Mouse (Mus musculus) kidney, postnatal 0 days (tissue): ENCODE measurements at regions not wholly inside any gene's neighbourhood (a gene's known extent, or its start where the extent isn't known, plus 50 kb on each side); places are given as distances from the start of the nearest gene placed in this dataset.

ENCODE experiments used
- ATAC-seq: fragments of 200-750 bp; cut with Nextera tagmentation; replicated peaks from 2 replicates; pipeline ENCODE4 v1.8.0; 2017; ENCODE audit warnings: low read depth, moderate number of reproducible peaks, moderate TSS enrichment, moderate library complexity; ENCODE audit not compliant: low FRiP score
- DNase-seq: peaks from one replicate; pipeline ENCODE4 v3.0.0-alpha.2; 2016; ENCODE audit warnings: low spot score
- H3K27ac ChIP-seq: fragments of 300-500 bp; sonication (generic); 2 replicates; pipeline ENCODE4 v1.5.1; 2014; ENCODE audit warnings: mild to moderate bottlenecking
- H3K27me3 ChIP-seq: fragments of 300-500 bp; sonication (generic); 2 replicates; pipeline ENCODE4 v1.6.1; 2014; ENCODE audit warnings: low read length, mixed read lengths; ENCODE audit not compliant: insufficient read depth
- H3K36me3 ChIP-seq: fragments of 300-500 bp; sonication (generic); 2 replicates; pipeline ENCODE4 v1.6.1; 2014; ENCODE audit warnings: low read length, mixed read lengths; ENCODE audit not compliant: insufficient read depth
- H3K4me1 ChIP-seq: fragments of 300-500 bp; sonication (generic); replicated peaks from 2 replicates; pipeline ENCODE4 v1.6.1; 2014; ENCODE audit warnings: antibody characterized with exemption, low read length, mixed read lengths; ENCODE audit not compliant: insufficient read depth
- H3K4me2 ChIP-seq: fragments of 300-500 bp; sonication (generic); 2 replicates; pipeline ENCODE4 v1.6.1; 2014; ENCODE audit warnings: mild to moderate bottlenecking, low read length, moderate library complexity, mixed read lengths
- H3K4me3 ChIP-seq: fragments of 300-500 bp; sonication (generic); replicated peaks from 2 replicates; pipeline ENCODE4 v1.5.1; 2014; ENCODE audit warnings: low read depth, low read length
- H3K9ac ChIP-seq: fragments of 300-500 bp; sonication (generic); 2 replicates; pipeline ENCODE4 v1.6.1; 2014; ENCODE audit warnings: low read depth, low read length
- H3K9me3 ChIP-seq: fragments of 300-500 bp; sonication (generic); replicated peaks from 2 replicates; pipeline ENCODE4 v1.6.1; 2016; ENCODE audit warnings: low read length, inconsistent platforms, mixed read lengths
- CTCF ChIP-seq: IDR thresholded peaks from 2 replicates; pipeline ENCODE4 v1.5.1; 2016; ENCODE audit warnings: antibody characterized with exemption, low read depth, mild to moderate bottlenecking, moderate library complexity
- WGBS: fragments of 180-500 bp; shearing (Covaris S2); extraction: QIAGEN DNeasy Blood & Tissue Kit; methylation state at CpG from one replicate; pipeline ENCODE4 v1.1.7; 2014; 5-methylcytosine and 5-hydroxymethylcytosine counted together

- no peak for DNase-seq
- Histone ChIP-seq H3K9me3 (no peaks in the 10 kb centered on the region), H3K9ac (no peak overlapping the region), H3K36me3 (no peaks in the 10 kb centered on the region), H3K4me2 (no peak overlapping the region), H3K4me3 (no peak overlapping the region), H3K27me3 (no peaks in the 10 kb centered on the region), H3K27ac (no peak overlapping the region), H3K4me1 (no peaks in the 10 kb centered on the region)
- ATAC-seq, result no peak
- TF ChIP-seq CTCF, result no peak
- 79% methylated on average over 6 of the region's 6 CpGs for WGBS
Measured at GRCm38 (mm10) chr11:111791267-111791926, 725.4 kb downstream of the Kcnj2 start.

DNA sequence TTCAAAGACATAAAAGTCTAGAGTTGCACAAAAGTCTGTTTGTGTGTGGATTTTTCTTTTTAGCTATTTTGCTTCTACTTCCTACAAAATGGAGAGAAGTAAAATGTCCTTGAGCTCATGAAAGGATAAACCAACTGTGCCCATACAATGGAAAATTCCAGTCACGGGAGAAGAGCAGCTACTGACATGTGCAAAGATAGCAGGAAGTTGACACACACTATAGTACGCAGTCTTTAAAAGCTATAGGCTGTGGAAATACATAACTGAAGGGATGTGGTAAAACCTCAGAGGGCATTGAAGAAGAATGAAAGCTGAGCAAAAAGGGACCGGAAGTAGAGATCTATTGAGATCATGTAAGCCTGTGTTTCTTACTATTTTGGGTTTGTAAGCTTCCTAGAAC, 735.1 kb downstream of the Kcnj2 start:
- Histone ChIP-seq H3K4me1 (no peaks in the 10 kb centered on the region), H3K27ac (no peak overlapping the region), H3K9ac (no peak overlapping the region), H3K4me2 (no peak overlapping the region), H3K4me3 (no peak overlapping the region), H3K9me3 (no peaks in the 10 kb centered on the region), H3K27me3 (no peaks in the 10 kb centered on the region), H3K36me3 (no peaks in the 10 kb centered on the region)
- no peak for DNase-seq
- WGBS, result 73% methylated on average over 3 of the region's 3 CpGs
- TF ChIP-seq CTCF, result no peak
- no peak for ATAC-seq

DNA sequence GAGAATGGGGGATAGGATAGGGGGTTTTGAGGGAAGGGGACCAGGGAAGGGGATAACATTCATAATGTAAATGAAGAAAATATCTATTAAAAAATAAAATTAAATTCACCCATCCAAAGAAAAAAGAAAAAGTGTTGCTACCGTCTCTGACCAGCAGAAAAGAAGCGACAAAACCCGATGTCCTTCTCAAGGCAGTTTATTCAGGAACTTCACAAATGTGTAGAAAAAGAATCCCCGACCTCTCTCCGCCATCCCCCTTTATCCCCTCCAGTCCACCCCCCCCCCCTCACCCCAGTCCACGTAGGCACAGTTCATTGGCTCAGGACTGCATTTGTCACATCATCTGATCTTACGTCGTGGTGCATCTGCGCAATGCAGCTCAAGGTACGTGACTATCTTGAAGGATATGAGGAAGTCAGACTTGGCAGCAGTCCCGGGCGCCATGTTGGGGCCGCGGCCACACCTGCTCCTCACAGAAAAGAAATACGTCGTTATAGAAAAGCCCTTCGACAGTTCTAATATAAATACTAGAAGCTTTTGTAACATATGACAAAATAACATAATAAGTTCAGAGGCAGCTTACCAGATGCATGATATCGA, 750.3 kb downstream of the Kcnj2 start:
- no peaks in the 10 kb centered on the region for H3K9me3 ChIP-seq
- H3K27me3 ChIP-seq, result no peaks in the 10 kb centered on the region
- no peak overlapping the region for H3K4me3 ChIP-seq
- H3K9ac ChIP-seq, result no peak overlapping the region
- H3K4me1 ChIP-seq, result no peaks in the 10 kb centered on the region; the same call in 1 of the 2 replicates
- H3K27ac ChIP-seq, result no peak overlapping the region
- no peaks in the 10 kb centered on the region for H3K36me3 ChIP-seq
- no peak for TF ChIP-seq CTCF
- ATAC-seq, result no peak
- DNase-seq, result no peak
- H3K4me2 ChIP-seq, result no peak overlapping the region
- WGBS, result 91% methylated on average over 18 of the region's 18 CpGs

DNA sequence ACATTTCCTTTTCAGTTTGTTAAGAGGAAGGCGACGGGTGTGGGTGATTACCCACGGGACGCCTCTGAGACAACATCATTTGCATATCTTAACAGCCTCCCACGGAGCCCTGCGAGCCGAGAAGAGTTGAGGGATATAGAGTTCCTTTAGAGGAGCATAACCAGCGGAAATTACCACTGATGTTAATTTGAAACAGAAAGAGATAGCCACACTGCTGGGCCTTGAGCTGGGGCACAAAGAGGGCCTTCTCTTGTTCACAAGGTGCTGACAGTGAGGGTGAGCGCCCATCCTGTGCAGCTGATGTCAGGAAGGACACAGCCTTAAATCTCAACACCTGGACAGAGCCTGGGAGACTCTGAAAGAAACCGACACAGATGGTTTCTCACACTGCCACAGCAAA, 752.2 kb downstream of the Kcnj2 start:
- Histone ChIP-seq H3K9me3 (no peaks in the 10 kb centered on the region), H3K9ac (no peak overlapping the region), H3K27ac (no peak overlapping the region), H3K27me3 (no peaks in the 10 kb centered on the region), H3K4me3 (no peak overlapping the region), H3K36me3 (no peaks in the 10 kb centered on the region), H3K4me1 (no peaks in the 10 kb centered on the region; the same call in 1 of the 2 replicates), H3K4me2 (peak overlapping the region; percentile 38; the same call in 1 of the 2 replicates)
- WGBS, result 7% methylated on average over 10 of the region's 10 CpGs
- DNase-seq (peak; percentile 36), ATAC-seq (no peak)
- TF ChIP-seq CTCF, result no peak

DNA sequence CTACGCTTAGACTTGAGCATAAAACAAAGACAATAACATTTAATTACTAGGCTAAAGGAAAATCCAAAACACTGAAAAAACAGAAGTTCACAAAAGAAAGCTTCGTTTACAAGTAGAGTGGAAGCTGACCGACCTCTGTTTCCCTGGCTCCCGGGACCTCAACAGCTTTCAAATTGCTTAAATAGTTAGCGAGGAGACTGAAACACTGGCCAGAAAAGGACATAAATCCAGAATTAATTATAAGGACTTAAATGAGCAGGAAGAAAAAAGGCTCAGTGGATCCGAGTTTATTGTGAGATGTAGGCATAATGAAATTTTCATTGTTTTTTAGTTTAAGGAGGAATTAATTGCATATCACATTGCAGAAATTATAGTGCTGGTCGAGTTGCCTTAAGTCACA, 754.4 kb downstream of the Kcnj2 start:
- Histone ChIP-seq H3K4me2 (no peak overlapping the region), H3K36me3 (no peaks in the 10 kb centered on the region), H3K9ac (no peak overlapping the region), H3K4me3 (no peak overlapping the region), H3K27me3 (no peaks in the 10 kb centered on the region), H3K27ac (no peak overlapping the region), H3K4me1 (no peaks in the 10 kb centered on the region; the same call in 1 of the 2 replicates), H3K9me3 (no peaks in the 10 kb centered on the region)
- ATAC-seq (no peak), DNase-seq (peak; percentile 79)
- WGBS, result 18% methylated on average over 7 of the region's 7 CpGs
- no peak for TF ChIP-seq CTCF

GRCm38 (mm10) chr11:111828455-111828854, 762.5 kb downstream of the Kcnj2 start:
- H3K4me2 ChIP-seq, result no peak overlapping the region
- 71% methylated on average over 8 of the region's 8 CpGs for WGBS
- no peaks in the 10 kb centered on the region for H3K36me3 ChIP-seq
- no peak for DNase-seq
- no peak for ATAC-seq
- H3K9me3 ChIP-seq, result no peaks in the 10 kb centered on the region
- H3K4me3 ChIP-seq, result no peak overlapping the region
- no peak for TF ChIP-seq CTCF
- H3K27me3 ChIP-seq, result no peaks in the 10 kb centered on the region
- H3K4me1 ChIP-seq, result no peaks in the 10 kb centered on the region
- H3K27ac ChIP-seq, result no peak overlapping the region
- no peak overlapping the region for H3K9ac ChIP-seq
